Mouse (Mus musculus) limb, embryonic 10.5 days (tissue): ENCODE measurements around the gene Kel. TPM values are rescaled to one million over a fixed set of nuclear protein-coding genes. Genes with fewer than 3 reads are reported as not detected.

Experiments
- DNase-seq: peaks from one replicate; pipeline ENCODE4 v3.0.0-alpha.2; 2017; ENCODE audit warnings: low spot score
- H3K27ac ChIP-seq: fragments of 300-500 bp; sonication (generic); 2 replicates; pipeline ENCODE4 v1.5.1; 2016; ENCODE audit warnings: mild to moderate bottlenecking
- H3K27me3 ChIP-seq: fragments of 300-500 bp; sonication (generic); 2 replicates; pipeline ENCODE4 v1.6.1; 2016; ENCODE audit warnings: low read depth, mild to moderate bottlenecking; ENCODE audit not compliant: poor library complexity, severe bottlenecking
- H3K36me3 ChIP-seq: fragments of 300-500 bp; sonication (generic); 2 replicates; pipeline ENCODE4 v1.6.1; 2016; ENCODE audit warnings: mild to moderate bottlenecking, moderate library complexity
- H3K4me1 ChIP-seq: fragments of 300-500 bp; sonication (generic); 2 replicates; pipeline ENCODE4 v1.6.1; 2016
- H3K4me3 ChIP-seq: fragments of 300-500 bp; sonication (generic); 2 replicates; pipeline ENCODE4 v1.5.1; 2016; ENCODE audit warnings: mild to moderate bottlenecking, moderate library complexity
- H3K9me3 ChIP-seq: fragments of 300-500 bp; sonication (generic); replicated peaks from 2 replicates; pipeline ENCODE4 v1.6.1; 2016; ENCODE audit warnings: mild to moderate bottlenecking
- WGBS: fragments of 180-500 bp; shearing (Covaris S2); methylation state at CpG from one replicate; pipeline ENCODE4 v1.1.7; 2016; 5-methylcytosine and 5-hydroxymethylcytosine counted together
- polyA plus RNA-seq: library from polyadenylated mRNA; unstranded; fragments of >200 nt; fragmentation: Nextera tagmentation; extraction: Ambion mirVana; gene quantifications from 2 replicates; pipeline ENCODE4 v1.2.1, GENCODE M21; 2016

Kel gene
- 7.0 TPM in 2 replicates for polyA plus RNA-seq

- WGBS = 50% methylated on average over 1 of the region's 1 CpGs
- DNase-seq = no peak
- no peaks in the 10 kb centered on the region for H3K4me1 ChIP-seq
- no peaks in the 10 kb centered on the region for H3K27me3 ChIP-seq
- no peak within 1 kb of the TSS for H3K4me3 ChIP-seq
- H3K9me3 ChIP-seq = no peaks in the 10 kb centered on the region
- H3K27ac ChIP-seq = no peak within 1 kb of the TSS
- H3K36me3 ChIP-seq = no peaks in the 10 kb centered on the region
These were observed at the start of gene Kel for GRCm38 (mm10) chr6:41704123-41704522. TSS of gene Kel (minus strand) at chr6:41704339.

GRCm38 (mm10) chr6:41744664-41745392 is 40.7 kb upstream of the Kel start:
- Histone ChIP-seq H3K36me3 (no peaks in the 10 kb centered on the region), H3K4me3 (no peak overlapping the region), H3K27me3 (no peaks in the 10 kb centered on the region), H3K4me1 (no peaks in the 10 kb centered on the region), H3K9me3 (no peaks in the 10 kb centered on the region), H3K27ac (no peak overlapping the region)
- no peak for DNase-seq
- 77% methylated on average over 5 of the region's 5 CpGs for WGBS

- no peak overlapping the region for H3K4me3 ChIP-seq
- H3K36me3 ChIP-seq = no peaks in the 10 kb centered on the region
- no peaks in the 10 kb centered on the region for H3K9me3 ChIP-seq
- H3K27ac ChIP-seq = no peak overlapping the region
- H3K4me1 ChIP-seq = no peaks in the 10 kb centered on the region
- no peak for DNase-seq
- no peaks in the 10 kb centered on the region for H3K27me3 ChIP-seq
These were observed 37.0 kb upstream of the Kel start for GRCm38 (mm10) chr6:41741101-41741500.

GRCm38 (mm10) chr6:41734719-41735470 is 30.8 kb upstream of the Kel start:
- Histone ChIP-seq H3K4me3 (no peak overlapping the region), H3K36me3 (no peaks in the 10 kb centered on the region), H3K9me3 (no peaks in the 10 kb centered on the region), H3K27ac (no peak overlapping the region), H3K27me3 (no peaks in the 10 kb centered on the region), H3K4me1 (no peaks in the 10 kb centered on the region)
- no peak for DNase-seq
- WGBS = 95% methylated on average over 5 of the region's 5 CpGs

GRCm38 (mm10) chr6:41727989-41728609 is 24.0 kb upstream of the Kel start:
- Histone ChIP-seq H3K27me3 (no peaks in the 10 kb centered on the region), H3K9me3 (no peaks in the 10 kb centered on the region), H3K4me1 (no peaks in the 10 kb centered on the region), H3K27ac (no peak overlapping the region), H3K36me3 (no peaks in the 10 kb centered on the region), H3K4me3 (no peak overlapping the region)
- DNase-seq = no peak
- 90% methylated on average over 1 of the region's 1 CpGs for WGBS

- Histone ChIP-seq H3K4me1 (no peaks in the 10 kb centered on the region), H3K27me3 (no peaks in the 10 kb centered on the region), H3K36me3 (no peaks in the 10 kb centered on the region), H3K9me3 (no peaks in the 10 kb centered on the region), H3K27ac (no peak overlapping the region), H3K4me3 (no peak overlapping the region)
- 89% methylated on average over 2 of the region's 2 CpGs for WGBS
- DNase-seq = no peak
These were observed 17.3 kb upstream of the Kel start for GRCm38 (mm10) chr6:41721430-41721829.

GRCm38 (mm10) chr6:41710281-41710680 is 6.1 kb upstream of the Kel start:
- no peaks in the 10 kb centered on the region for H3K4me1 ChIP-seq
- no peak for DNase-seq
- H3K36me3 ChIP-seq = no peaks in the 10 kb centered on the region
- no peaks in the 10 kb centered on the region for H3K9me3 ChIP-seq
- H3K27me3 ChIP-seq = no peaks in the 10 kb centered on the region
- 91% methylated on average over 1 of the region's 1 CpGs for WGBS
- no peak overlapping the region for H3K4me3 ChIP-seq
- no peak overlapping the region for H3K27ac ChIP-seq

- no peaks in the 10 kb centered on the region for H3K36me3 ChIP-seq
- H3K4me1 ChIP-seq = no peaks in the 10 kb centered on the region
- H3K27me3 ChIP-seq = no peaks in the 10 kb centered on the region
- DNase-seq = no peak
- H3K9me3 ChIP-seq = no peaks in the 10 kb centered on the region
- no peak overlapping the region for H3K27ac ChIP-seq
- no peak overlapping the region for H3K4me3 ChIP-seq
- WGBS = 92% methylated on average over 7 of the region's 7 CpGs
These were observed 2.1 kb upstream of the Kel start for GRCm38 (mm10) chr6:41706275-41706674.

- Histone ChIP-seq H3K9me3 (no peaks in the 10 kb centered on the region), H3K4me1 (no peaks in the 10 kb centered on the region), H3K36me3 (no peaks in the 10 kb centered on the region), H3K27ac (no peak overlapping the region), H3K27me3 (no peaks in the 10 kb centered on the region), H3K4me3 (no peak overlapping the region)
- no peak for DNase-seq
- WGBS = 83% methylated on average over 2 of the region's 2 CpGs
These were observed 1.2 kb downstream of the Kel start for GRCm38 (mm10) chr6:41702928-41703327.

- DNase-seq = no peak
- no peaks in the 10 kb centered on the region for H3K36me3 ChIP-seq
- H3K4me1 ChIP-seq = no peaks in the 10 kb centered on the region
- H3K9me3 ChIP-seq = no peaks in the 10 kb centered on the region
- 86% methylated on average over 1 of the region's 1 CpGs for WGBS
- no peak overlapping the region for H3K4me3 ChIP-seq
- H3K27me3 ChIP-seq = no peaks in the 10 kb centered on the region
- H3K27ac ChIP-seq = no peak overlapping the region
These were observed 2.9 kb downstream of the Kel start for GRCm38 (mm10) chr6:41701245-41701644.

GRCm38 (mm10) chr6:41694407-41694806 is 9.7 kb downstream of the Kel start:
- Histone ChIP-seq H3K36me3 (no peaks in the 10 kb centered on the region), H3K27ac (no peak overlapping the region), H3K9me3 (no peaks in the 10 kb centered on the region), H3K27me3 (no peaks in the 10 kb centered on the region), H3K4me1 (no peaks in the 10 kb centered on the region), H3K4me3 (no peak overlapping the region)
- DNase-seq = no peak
- WGBS = 91% methylated on average over 1 of the region's 1 CpGs

GRCm38 (mm10) chr6:41692200-41692599 is 11.9 kb downstream of the Kel start:
- no peak overlapping the region for H3K4me3 ChIP-seq
- no peaks in the 10 kb centered on the region for H3K9me3 ChIP-seq
- H3K27ac ChIP-seq = no peak overlapping the region
- H3K36me3 ChIP-seq = no peaks in the 10 kb centered on the region
- no peaks in the 10 kb centered on the region for H3K27me3 ChIP-seq
- H3K4me1 ChIP-seq = no peaks in the 10 kb centered on the region
- DNase-seq = no peak

GRCm38 (mm10) chr6:41685596-41685995 is 18.5 kb downstream of the Kel start:
- no peaks in the 10 kb centered on the region for H3K27me3 ChIP-seq
- H3K9me3 ChIP-seq = no peaks in the 10 kb centered on the region
- no peaks in the 10 kb centered on the region for H3K4me1 ChIP-seq
- no peak overlapping the region for H3K27ac ChIP-seq
- 83% methylated on average over 3 of the region's 3 CpGs for WGBS
- H3K4me3 ChIP-seq = no peak overlapping the region
- no peaks in the 10 kb centered on the region for H3K36me3 ChIP-seq
- no peak for DNase-seq
